Mouse (Mus musculus) hindlimb bud, embryonic 11.5 days (tissue): ENCODE measurements around the gene Msi2.

Source experiments
- DNase-seq: peaks from one replicate; pipeline ENCODE4 v3.0.0-alpha.2; 2012; ENCODE audit warnings: low read depth, low spot score; ENCODE audit errors: extremely low spot score

Msi2 gene

DNA sequence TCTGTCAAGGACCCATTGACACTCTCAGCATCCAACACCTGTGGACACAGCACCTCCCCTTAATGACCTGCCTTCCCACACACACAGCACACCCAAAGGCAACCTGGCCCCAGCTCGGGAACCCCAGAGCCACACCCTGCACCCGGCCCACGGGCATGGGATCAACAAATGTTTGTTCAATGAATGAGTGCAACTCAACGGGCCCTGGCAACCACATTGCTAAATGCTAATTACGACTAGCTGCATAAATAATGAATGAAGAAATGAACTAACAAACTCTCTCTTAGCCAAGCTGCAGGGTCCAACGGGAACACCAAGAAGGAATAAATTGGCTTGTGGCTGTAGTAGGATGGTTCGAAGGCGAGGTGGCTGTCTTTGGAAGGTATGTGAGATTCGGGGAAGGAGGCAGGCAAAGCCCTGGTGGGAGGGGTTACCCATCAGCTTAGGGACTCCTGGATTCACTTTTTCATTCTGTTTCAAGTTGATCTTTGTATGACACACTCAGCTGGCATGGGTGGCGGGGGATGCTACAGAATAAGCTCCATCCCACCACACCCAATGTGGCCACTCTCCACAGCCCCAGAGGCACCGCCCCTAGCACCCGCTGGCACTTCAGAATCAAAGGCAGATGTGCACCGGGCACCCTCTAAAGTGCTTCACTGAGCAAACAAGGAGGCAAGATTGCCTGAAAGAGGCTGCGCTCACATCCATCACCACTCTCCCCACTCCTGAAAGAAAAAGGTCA lies 35.1 kb downstream of the Msi2 start:
- no peak for DNase-seq

DNA sequence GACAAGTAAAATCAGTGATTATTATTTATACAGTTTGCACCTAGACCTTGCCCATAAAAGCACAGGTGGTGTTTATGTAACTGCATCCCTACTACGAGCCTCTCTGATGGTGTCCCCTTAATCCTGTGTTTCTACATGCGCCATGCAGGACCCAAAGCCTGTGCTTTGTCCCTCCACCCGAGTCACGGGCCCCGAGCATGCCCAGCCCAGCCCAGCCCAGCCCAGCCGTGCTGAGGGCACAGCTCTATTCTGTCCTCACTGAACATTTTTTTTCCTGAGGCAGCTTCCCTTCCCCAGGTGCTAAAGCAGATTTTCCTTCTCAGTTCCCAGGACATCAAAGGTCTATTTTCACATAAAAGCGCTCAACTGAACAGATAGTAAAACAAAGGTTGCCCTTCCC lies 41.0 kb downstream of the Msi2 start:
- no peak for DNase-seq

DNA sequence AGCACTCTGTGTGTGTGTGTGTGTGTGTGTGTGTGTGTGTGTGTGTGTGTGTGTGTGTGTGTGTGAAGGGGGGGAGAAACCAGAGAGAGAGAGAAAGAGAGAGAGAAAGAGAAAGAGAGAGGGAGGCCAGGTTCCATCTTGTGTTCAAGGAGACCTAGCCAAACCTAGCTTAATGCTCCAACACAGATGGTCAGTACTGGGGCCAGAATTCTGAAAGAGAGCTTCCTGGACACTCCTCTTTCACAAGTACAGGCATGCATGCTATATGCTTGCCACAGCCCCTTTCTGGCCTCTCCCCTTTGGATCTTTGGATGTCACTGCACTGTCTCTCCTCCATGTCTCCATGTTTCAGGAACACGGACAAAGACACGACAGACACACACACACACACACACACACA lies 41.7 kb downstream of the Msi2 start:
- DNase-seq: no peak

DNA sequence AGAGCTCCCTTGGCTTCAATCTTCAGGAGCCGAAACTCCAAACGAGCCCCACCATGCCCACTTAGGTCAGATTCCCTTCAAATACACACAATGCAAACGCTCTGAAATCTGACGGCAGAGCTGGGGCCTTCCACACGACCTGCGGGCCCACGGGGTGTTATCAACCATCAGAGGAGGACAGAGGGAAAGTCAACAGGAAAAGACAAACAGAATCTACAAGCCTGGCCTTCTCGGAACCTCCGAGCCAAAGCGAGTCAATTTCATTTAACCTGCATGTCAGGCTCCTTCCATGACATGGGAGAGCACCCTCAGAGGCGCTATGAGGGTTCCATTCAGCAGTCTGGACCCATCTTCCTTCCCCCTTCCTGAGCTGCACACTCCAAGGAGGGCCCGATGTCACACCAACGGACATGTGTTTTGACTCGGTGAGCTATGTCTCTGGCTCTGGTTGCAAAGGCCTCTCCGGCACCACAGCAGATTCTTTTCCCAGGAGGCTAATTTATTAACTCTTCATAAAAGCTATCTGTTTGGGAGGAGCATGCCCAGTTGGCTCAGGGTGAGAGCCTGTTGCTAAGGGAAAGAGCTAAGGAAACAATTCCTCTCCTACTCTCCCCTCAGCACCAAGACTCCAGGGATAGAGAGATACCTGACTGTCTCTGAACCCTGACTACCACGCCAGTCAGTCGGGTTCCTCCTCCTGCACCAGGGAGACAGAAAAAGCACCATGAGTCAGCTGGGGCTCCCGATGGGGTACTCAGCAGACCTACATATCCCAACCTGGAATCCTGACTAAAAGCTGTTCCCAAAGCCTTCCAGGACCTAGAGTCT lies 42.6 kb downstream of the Msi2 start:
- DNase-seq: no peak

DNA sequence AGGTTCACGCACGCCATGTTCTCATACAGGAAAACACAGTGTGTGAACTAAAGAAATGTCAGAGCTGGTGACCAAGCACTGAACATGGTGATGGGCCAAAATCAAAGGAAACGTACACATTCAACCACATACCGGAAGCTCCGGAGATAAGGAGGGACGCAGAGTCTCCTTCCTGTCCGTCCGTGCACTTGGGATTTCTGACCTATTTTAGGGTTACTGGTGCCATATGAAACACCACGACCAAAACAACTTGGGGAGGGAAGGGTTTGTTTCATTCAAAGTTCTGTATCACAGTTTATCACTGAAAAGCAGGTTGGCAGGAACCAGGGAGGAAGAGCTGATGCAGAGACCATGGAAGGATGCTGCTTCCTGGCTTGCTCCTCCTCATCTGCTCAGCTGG lies 44.2 kb downstream of the Msi2 start:
- DNase-seq: no peak

DNA sequence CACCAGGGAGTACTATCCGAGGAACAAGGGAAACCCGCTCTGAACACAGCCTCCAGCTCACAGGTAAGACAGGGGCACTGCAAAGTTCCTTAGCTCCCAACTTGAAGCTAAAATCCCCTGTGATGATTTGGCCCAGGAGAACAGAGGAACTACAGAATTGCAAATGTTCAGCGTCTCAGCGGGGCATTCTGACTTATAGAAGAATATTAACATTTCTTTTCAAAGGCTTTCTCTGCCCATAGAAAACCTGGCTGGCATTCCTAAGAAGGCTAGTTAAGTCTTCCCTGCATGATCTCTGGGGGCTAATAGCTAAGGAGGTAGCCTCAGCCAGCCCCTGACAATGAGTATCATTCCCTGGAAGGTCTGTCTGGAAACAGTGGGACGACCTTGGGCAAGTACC lies 47.4 kb downstream of the Msi2 start:
- DNase-seq: no peak

DNA sequence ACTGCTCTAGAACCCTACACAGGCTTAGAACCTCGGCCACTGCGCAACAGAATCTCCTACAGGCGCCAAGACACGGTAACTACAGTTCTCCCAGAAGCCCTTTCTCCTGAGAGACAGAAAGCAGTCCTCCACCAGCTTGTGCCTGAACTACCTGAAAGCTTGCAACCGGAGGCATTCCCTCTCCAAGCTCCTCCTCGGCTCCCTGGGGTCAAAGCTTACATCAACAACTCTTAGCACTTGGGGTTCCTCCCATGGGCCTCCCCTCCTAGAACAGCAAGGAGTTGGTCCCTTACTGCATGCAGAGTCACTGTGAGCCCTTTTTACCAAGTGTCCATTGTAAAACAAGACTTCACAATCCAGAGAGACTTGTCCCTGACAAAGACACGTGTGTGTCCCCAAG lies 49.2 kb downstream of the Msi2 start:
- DNase-seq: no peak

DNA sequence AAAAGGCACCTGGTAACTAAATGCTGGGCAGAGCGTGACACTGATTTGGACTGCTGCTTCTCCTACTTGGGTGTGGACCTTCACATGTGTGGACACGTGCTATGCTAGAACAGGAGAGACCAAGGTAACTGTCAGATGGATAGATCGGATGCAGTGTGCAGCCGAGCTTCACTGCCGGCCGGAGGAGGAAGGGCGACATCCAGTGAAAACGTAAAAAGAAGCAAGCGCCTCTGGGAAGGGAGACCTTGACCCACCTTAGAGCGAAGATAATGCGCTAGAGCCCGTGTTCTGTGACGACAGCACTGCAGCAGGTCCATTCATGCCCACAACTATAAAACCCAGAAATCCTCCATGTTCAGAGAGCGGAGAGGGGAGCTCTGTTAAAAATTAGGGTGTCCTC lies 50.0 kb downstream of the Msi2 start:
- no peak for DNase-seq

DNA sequence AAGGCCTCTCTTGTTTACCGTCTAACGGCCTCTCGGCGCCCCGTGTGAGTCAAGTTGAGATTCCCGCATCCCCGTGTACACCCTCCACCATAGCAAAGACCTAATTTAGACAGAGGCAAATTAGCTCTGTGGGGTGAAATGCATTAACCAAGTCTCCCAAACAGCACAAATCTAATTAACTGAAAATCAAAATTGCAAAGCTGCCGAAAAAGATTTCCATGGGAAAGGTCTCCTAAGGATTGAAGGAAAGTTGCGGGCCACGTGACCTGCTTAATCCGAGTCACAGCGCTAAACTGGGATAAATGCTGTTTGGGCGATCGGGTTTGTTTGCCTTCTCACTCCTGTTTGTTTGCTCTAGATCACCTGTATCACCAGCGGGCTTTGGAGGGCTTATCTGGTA lies 52.5 kb downstream of the Msi2 start:
- DNase-seq: no peak

DNA sequence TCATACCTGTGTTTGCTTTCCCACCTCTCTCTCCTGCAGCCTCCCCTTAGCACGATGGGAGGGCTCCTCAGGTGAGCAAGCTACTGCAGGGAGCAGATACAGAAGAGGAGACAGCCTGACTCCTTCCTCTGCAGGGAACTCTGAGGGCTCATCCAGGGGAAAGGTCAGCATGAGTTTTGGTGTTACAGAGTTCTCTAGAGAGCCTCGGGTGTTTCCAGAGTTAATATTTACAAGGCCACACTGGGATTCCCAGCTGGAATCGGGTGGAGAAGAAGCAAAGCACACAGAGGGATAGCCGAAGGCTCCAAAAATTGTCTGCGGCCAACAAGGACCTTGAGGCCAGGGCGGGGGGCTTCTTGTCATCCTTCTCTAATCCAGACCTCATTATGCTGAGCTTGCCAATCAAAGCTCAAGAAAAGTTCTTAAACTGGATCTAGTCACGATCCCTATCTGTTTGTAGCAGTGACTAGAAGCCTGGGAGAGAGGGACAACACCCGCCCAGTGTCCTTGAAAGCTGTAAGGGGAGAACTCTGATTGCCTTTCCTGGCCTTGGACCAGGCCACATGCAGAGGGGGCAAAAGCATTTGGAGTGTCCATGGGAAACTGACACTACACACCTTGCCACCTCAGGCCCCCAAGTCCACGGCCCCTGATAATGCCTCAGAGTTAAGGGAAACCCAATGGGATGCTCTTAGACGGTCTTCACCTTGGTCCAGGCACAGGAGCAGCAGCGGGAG lies 56.7 kb downstream of the Msi2 start:
- DNase-seq: no peak

DNA sequence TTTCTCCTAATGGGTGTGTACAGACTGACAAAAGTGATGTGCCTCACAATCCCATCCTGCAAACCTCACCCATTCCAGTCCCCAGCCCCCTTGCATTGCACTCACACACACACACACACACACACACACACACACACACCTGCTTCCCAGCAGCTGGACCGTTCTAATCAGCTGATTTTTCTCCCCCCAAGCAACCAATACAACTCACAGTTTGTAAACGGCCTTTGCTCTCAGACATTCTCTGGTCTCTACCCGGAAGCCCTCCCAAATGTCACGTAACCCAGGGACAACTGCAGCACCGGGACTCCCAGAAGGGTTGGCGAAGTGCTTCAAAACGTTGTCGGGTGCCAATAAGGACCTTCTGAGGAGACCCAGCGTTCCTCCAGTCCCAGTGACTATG lies 57.9 kb downstream of the Msi2 start:
- no peak for DNase-seq

DNA sequence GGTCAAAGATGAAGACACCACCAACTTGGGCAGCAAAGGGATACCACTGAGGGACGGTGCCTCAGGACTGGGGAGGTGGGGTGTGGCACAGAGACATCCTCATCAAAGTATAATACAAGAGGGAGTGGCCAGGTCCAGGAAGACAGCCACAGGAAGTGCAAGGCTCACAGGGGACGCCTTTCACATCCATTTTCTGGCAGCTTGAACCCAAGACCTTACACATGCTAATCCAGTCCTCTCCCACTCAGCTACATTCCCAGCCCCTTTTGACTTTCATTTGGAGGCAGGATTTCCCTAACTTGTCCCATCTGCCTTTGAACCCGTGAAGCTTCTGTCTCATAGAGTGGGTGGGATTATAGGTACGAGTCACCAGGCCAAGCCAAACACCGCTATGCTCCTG lies 59.4 kb downstream of the Msi2 start:
- DNase-seq: no peak

DNA sequence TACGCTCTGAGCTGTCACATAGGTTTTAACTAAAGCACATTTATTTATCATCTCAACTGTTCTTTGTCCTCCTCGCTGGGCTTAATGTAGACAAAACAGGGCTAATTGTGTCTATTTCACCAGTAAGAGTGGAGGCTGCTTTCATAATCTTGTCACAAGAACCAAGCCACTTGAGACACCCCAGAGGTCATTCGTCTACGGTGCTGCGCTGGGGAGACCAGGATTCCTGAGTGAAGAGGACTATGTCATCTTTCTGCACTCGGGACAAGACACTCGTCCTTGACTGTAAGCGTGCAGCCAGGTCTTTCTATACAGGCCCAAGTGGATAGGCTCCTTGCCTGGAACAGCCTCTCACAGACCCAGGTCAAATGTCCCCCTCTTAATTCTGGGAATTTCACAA lies 62.5 kb downstream of the Msi2 start:
- DNase-seq: no peak

DNA sequence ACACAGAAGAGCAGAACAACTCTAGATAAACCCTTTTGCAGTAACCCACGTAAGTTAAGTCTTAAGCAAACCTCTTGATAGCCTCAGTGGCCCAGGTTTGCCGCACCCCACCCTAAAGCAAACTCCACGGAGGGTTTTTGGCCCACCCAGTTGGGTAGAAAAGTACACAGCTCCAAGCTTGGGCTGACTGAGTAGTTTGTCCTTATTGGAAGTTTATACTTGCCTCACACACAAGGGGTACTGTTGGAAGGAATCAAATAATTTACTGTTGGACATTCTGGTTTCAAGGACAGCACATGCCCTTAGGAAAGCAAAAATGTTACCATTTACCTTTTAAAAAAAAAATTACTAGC lies 63.1 kb downstream of the Msi2 start:
- no peak for DNase-seq

DNA sequence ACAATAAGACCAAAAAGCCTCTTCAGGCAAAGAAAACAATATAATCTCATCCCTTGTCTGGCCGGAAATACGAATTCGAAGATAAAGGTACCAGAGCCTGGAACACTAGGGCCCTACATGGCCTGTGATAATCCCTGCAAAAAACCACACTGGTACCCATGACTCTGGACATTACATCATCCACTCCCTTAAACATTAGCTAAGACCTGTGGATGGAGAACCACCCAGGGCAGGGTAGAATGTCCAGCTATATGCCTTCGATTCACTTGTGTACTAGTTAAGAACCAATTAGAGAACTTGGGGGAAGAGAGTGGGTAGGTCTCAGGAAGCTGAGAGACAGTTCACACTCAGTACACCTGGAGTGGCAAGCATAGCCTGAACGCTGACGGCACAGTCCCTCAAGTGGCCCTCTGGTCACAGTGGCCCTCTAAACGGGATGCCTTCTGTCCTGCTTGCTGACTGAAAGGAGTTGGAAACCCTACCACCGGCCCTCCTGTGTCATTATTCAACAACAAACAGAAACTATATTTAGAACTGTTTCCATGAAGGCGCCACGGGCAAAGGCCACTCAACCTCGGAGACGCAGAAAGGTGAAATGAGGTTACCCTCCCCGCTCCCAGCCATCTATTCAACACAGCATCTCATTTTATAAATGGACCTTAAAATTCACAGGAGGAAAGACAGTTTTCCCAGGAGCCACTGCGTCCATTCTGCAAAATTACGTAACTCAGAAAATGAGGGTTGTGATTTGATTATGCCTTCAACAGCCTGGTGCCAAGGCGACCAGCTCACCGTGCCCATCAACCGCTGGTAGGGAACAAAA lies 63.7 kb downstream of the Msi2 start:
- no peak for DNase-seq

DNA sequence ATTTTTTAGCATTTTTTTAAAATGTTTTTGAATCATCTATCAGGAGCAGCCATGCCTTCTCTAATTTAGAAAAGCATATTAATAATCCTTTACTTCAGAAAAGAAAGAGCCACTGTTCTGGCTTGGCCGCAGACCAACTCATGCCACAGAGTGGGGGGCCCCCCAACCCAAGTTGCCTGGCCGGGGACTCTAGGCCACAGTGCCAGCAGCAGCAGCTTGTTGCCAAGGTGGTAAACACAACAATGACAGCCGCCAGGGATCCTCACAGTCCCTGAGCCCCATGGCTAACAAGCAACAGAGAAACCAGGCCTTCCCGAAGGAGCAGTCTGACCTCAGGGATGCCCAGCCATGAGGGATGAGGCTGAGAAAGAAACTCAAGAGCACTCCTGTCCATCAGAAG lies 68.0 kb downstream of the Msi2 start:
- no peak for DNase-seq

DNA sequence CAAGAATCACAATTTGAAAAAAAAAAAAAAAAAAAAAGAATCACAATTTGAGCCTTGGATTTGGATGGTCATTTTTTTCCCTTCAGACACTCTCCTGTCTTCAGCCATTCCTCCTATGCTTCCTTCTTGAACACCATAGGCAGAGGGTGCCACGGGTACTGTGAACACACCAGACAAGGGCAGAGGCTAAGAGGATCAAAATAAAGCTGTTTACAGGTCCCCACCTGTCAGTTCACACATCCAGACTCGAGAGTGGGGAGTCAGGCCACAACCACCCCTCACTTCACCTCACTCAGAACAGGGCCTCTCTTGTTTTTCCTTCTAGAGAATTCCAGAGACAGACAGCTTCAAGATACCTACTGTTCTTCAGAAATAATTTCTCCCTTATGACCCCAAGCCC lies 69.3 kb downstream of the Msi2 start:
- DNase-seq: no peak

DNA sequence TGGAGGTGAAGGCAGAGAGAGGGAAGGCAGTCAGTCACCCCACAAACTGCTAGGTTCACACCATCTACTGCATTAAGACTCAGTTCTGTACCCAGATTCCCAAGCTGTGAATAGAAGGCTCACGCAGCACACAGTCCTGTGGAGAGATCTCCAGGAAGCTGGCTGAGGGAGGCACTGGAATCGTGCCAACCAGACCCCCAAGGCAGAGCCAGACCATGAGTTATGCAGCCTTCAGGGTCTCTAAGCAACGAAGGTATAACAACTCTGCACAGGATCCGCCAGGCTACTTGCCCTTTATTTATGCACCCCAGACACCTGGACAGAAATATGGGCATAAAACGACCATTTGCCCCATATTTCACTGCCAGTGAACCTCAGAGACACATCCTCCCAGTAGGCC lies 69.9 kb downstream of the Msi2 start:
- DNase-seq: no peak

DNA sequence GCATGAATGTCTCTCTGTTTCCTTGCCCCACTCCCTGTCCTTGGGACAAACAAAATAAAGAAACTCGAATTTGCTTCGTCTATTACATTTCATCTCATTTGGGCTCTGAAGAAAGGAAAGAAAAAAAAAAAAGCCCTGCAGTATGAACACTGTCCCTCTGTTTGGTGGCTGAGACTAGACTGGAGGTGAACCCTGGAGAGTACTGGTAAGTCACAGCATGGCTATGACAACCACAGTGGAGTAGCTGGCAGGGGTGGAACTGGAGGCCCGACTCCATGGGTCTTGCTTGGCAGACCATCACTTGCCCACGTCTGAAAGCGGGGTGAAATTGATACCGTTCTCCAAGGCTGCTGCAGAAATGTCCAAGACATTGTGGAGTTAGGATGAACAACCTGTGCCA lies 71.8 kb downstream of the Msi2 start:
- DNase-seq: no peak

DNA sequence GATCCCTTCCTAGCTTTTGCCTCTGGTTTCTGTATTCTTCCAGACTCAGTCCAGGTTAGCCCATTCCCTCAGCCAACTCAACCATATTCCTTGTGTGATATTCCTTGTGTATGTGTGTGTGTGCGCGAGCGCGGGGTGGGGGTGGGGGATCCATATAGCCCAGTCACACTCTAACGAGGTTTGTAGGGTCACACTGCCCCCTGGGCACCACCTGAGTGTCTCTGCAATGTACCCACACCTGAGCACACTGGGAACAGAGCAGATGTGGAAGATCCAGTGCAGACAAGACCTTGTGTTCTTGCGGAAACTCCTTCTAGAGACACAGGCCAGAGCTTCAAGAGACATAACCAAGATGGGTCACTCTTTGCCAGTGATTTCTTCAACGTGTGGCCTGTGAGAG lies 72.5 kb downstream of the Msi2 start:
- no peak for DNase-seq

DNA sequence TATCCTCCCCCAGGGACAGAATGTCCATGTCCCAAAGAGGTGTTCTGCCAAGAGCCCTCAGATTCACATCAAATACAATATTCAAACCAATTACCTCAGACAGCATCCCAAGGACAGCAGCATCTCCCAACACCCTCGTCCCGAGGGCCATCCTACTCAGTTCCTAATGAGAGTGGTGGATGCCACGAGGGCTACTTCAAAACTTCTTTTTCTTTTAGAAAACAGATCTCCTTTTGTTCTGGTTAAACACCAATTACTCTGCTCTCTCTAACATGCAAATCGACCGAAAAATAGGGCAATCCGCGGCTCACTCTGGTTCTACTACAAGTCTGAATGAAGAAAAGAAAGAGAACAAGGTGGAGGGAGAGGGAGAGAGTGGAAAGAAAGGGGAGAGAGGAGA lies 73.6 kb downstream of the Msi2 start:
- no peak for DNase-seq
